Mouse (Mus musculus): ENCODE data around the gene Mapk13.

GRCm38 (mm10) chr17:28766203-28766602 is 2.9 kb upstream of the Mapk13 start:
- TF ChIP-seq CTCF (IDR thresholded peaks at IDR 0.05; ENCODE audit: low read depth, low read length), result no peak
- no peak for TF ChIP-seq TAL1 (conservative IDR thresholded peaks at IDR 0.05; ENCODE audit: low read depth, low read length)
